ENCODE assay signal across 8 mouse cellular contexts in the genomic region with DNA sequence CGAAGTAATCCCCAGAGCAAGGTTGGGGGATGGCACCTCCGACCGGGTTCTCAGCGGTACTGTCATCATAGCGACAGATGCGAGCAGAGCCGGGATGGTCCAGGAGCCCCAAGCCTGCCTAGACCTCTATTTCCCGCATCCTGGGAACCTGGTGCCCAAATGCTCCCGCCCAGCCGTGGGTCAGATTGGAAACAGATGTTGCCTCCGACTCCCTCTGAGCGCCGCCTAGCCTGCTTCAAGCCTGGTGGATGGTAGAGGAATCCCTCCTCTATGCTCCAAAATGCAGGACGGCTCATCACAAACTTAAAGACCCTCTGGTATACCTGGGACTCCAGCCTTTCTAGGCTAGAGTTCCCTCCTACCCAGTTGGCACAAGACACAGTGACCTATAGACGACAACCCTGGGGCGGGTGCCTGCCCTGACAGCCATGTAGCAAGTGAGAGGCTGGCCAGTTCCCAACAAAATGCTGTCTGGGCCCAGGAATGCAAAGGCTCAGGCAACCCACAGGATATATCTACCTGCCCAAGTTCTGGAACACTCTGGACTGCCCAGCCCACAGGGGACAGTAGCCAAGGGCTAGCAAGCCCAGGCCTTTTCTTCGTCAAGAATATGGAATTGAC. TPM values are rescaled to one million over a fixed set of nuclear protein-coding genes. Genes with fewer than 3 reads are reported as not detected.
DNase-seq lines count a peak whose midpoint lies in the region; ATAC-seq and TF ChIP-seq lines count a peak whose summit lies in the region.

No protein-coding gene starts in this region.

- peak overlapping the region; percentile 47 for H3K4me3 ChIP-seq in heart, postnatal 0 days (ENCODE audit: low read depth, low read length)
- peak overlapping the region; percentile 59 for H3K4me3 ChIP-seq in forebrain, embryonic 15.5 days
- H3K4me3 ChIP-seq in liver, postnatal 0 days (ENCODE audit: low read depth, low read length), result peak overlapping the region; percentile 69

- no peak for ATAC-seq in heart, postnatal 0 days (ENCODE audit: insufficient read depth, low read depth)
- ATAC-seq in forebrain, embryonic 15.5 days (replicated peaks), result no peak
- no peak for ATAC-seq in liver, postnatal 0 days
- no peak for ATAC-seq in megakaryocyte-erythroid progenitor cell, adult 5-6 weeks (replicated peaks; ENCODE audit: low FRiP score, low TSS enrichment, poor library complexity, severe bottlenecking)

- WGBS in heart, postnatal 0 days, result 5% methylated on average over 17 of the region's 17 CpGs
- 3% methylated on average over 17 of the region's 17 CpGs for WGBS in forebrain, embryonic 15.5 days
- 14% methylated on average over 17 of the region's 17 CpGs for WGBS in liver, postnatal 0 days (ENCODE audit: insufficient replicate concordance)

- peak overlapping the region; percentile 79 for H3K27ac ChIP-seq in heart, postnatal 0 days (ENCODE audit: low read depth)
- H3K27ac ChIP-seq in forebrain, embryonic 15.5 days (replicated peaks), result peak overlapping the region; percentile 94
- 0 out of 2 replicates have a peak overlapping the region, but pooled peaks have one; percentile 30 for H3K27ac ChIP-seq in liver, postnatal 0 days (ENCODE audit: low read depth)

- H3K36me3 ChIP-seq in heart, postnatal 0 days (replicated peaks; ENCODE audit: control insufficient read depth, insufficient read depth, low read length), result no peaks in the 10 kb centered on the region
- peaks cover 1% of the 10 kb centered on the region; the same call in 1 of the 2 replicates for H3K36me3 ChIP-seq in forebrain, embryonic 15.5 days
- H3K36me3 ChIP-seq in liver, postnatal 0 days (replicated peaks; ENCODE audit: insufficient read depth, low read length), result no peaks in the 10 kb centered on the region

- peaks cover 14% of the 10 kb centered on the region; the same call in 1 of the 2 replicates for H3K4me1 ChIP-seq in heart, postnatal 0 days (ENCODE audit: control insufficient read depth, insufficient read depth)
- H3K4me1 ChIP-seq in forebrain, embryonic 15.5 days, result peaks cover 97% of the 10 kb centered on the region
- peaks cover 23% of the 10 kb centered on the region for H3K4me1 ChIP-seq in liver, postnatal 0 days (ENCODE audit: insufficient read depth)

- peak overlapping the region; percentile 35 for H3K9ac ChIP-seq in heart, postnatal 0 days (replicated peaks; ENCODE audit: low read depth, low read length)
- H3K9ac ChIP-seq in forebrain, embryonic 15.5 days (replicated peaks), result peak overlapping the region; percentile 55
- H3K9ac ChIP-seq in liver, postnatal 0 days (replicated peaks), result peak overlapping the region; percentile 46; the same call in 1 of the 2 replicates

- no peak for TF ChIP-seq CTCF in heart, postnatal 0 days (IDR thresholded peaks at IDR 0.05; ENCODE audit: low read depth)
- no peak for TF ChIP-seq CTCF in liver, postnatal 0 days (IDR thresholded peaks at IDR 0.05; ENCODE audit: low read depth)

- H3K27me3 ChIP-seq in heart, postnatal 0 days (ENCODE audit: control insufficient read depth, insufficient read depth, low read length), result no peaks in the 10 kb centered on the region
- H3K27me3 ChIP-seq in forebrain, embryonic 15.5 days, result no peaks in the 10 kb centered on the region
- H3K27me3 ChIP-seq in liver, postnatal 0 days (ENCODE audit: insufficient read depth, low read length), result no peaks in the 10 kb centered on the region

- H3K4me2 ChIP-seq in heart, postnatal 0 days (ENCODE audit: low read depth, low read length), result peak overlapping the region; percentile 93
- H3K4me2 ChIP-seq in forebrain, embryonic 15.5 days (replicated peaks), result peak overlapping the region; percentile 65
- H3K4me2 ChIP-seq in liver, postnatal 0 days (ENCODE audit: low read depth, low read length), result peak overlapping the region; percentile 95

- TF ChIP-seq EP300 in heart, postnatal 0 days (IDR thresholded peaks at IDR 0.05; ENCODE audit: low read depth), result no peak
- TF ChIP-seq EP300 in liver, postnatal 0 days (IDR thresholded peaks at IDR 0.05; ENCODE audit: low read depth), result no peak

- H3K9me3 ChIP-seq in heart, postnatal 0 days (replicated peaks; ENCODE audit: control insufficient read depth, low read length), result no peaks in the 10 kb centered on the region
- H3K9me3 ChIP-seq in forebrain, embryonic 15.5 days, result no peaks in the 10 kb centered on the region
- H3K9me3 ChIP-seq in liver, postnatal 0 days (ENCODE audit: low read length), result no peaks in the 10 kb centered on the region

- DNase-seq in heart, postnatal 0 days (ENCODE audit: low spot score), result no peak
- no peak for DNase-seq in heart, adult 11 months
- DNase-seq in NIH3T3 (ENCODE audit: low read depth), result peak; percentile 93
- no peak for DNase-seq in liver, postnatal 0 days
- no peak for DNase-seq in retina, postnatal 1 day
- DNase-seq in layer of hippocampus, postnatal 25 days (ENCODE audit: extremely low spot score in 1 of 2, low spot score in 1 of 2), result no peak

RNA-seq across cellular contexts. Expression of a gene that starts 13.3 kb away (rescaled TPM):
- total RNA-seq in heart, postnatal 0 days (2014; rRNA removed; ENCODE audit: low replicate concordance), result 136 and 138 TPM in 2 replicates
- polyA plus RNA-seq in heart, postnatal 0 days (2015; fragmentation: Nextera tagmentation; extraction: Ambion mirVana), result 15.7 and 15.9 TPM in 2 replicates
- 375 and 409 TPM in 2 replicates for polyA plus RNA-seq in forebrain, embryonic 15.5 days (2015; fragmentation: Nextera tagmentation; extraction: Ambion mirVana)
- polyA plus RNA-seq in liver, postnatal 0 days (2015; fragmentation: Nextera tagmentation; extraction: Ambion mirVana), result 3.4 TPM in 2 replicates
- 55.7 and 65.0 TPM in 2 replicates for total RNA-seq in megakaryocyte-erythroid progenitor cell, adult 5-6 weeks (2014; fragmentation: Nextera tagmentation)
- 36.6 and 48.3 TPM in 2 replicates for total RNA-seq in megakaryocyte-erythroid progenitor cell, adult 5-6 weeks (2017)
- total RNA-seq in layer of hippocampus, postnatal 25 days (2021), result 100 to 1,000 TPM; 658 to 741 TPM

RNA-seq across cellular contexts. Expression of a gene that starts 49.3 kb away (rescaled TPM):
- not detected in 2 replicates for total RNA-seq in heart, postnatal 0 days (2014; rRNA removed; ENCODE audit: low replicate concordance)
- polyA plus RNA-seq in heart, postnatal 0 days (2015; fragmentation: Nextera tagmentation; extraction: Ambion mirVana), result not detected in 2 replicates
- 0.14 and 0.36 TPM in 2 replicates for polyA plus RNA-seq in forebrain, embryonic 15.5 days (2015; fragmentation: Nextera tagmentation; extraction: Ambion mirVana)
- not detected in 2 replicates for polyA plus RNA-seq in liver, postnatal 0 days (2015; fragmentation: Nextera tagmentation; extraction: Ambion mirVana)
- total RNA-seq in megakaryocyte-erythroid progenitor cell, adult 5-6 weeks (2014; fragmentation: Nextera tagmentation), result not detected in 2 replicates
- not detected in 2 replicates for total RNA-seq in megakaryocyte-erythroid progenitor cell, adult 5-6 weeks (2017)
- total RNA-seq in layer of hippocampus, postnatal 25 days (2021), result not detected

Comparison
In these comparisons a context has a peak if more than half of its experiments do, and no peak if none do; other contexts are left out.
1. H3K27ac ChIP-seq: peak in every context shown above with its lines; median percentile 94 in forebrain, embryonic 15.5 days; 79 in heart, postnatal 0 days; 30 in liver, postnatal 0 days.